Mouse (Mus musculus) brain, embryonic 14.5 days (tissue): ENCODE measurements around the gene Sstr4.
A peak's percentile ranks its signal among the peaks of the same experiment; 100 is the strongest.

Source experiments
- CTCF ChIP-seq: fragments of 200-500 bp; IDR thresholded peaks from 2 replicates; pipeline ENCODE4 v1.5.1; 2012; ENCODE audit warnings: inconsistent platforms, mild to moderate bottlenecking, moderate library complexity, borderline replicate concordance; ENCODE audit not compliant: insufficient read depth, insufficient read length; ENCODE audit errors: extremely low read depth
- POLR2A ChIP-seq: fragments of 200-500 bp; IDR thresholded peaks from 2 replicates; pipeline ENCODE4 v1.6.1; 2012; ENCODE audit warnings: mild to moderate bottlenecking, inconsistent platforms, borderline replicate concordance; ENCODE audit not compliant: poor library complexity, insufficient read depth, insufficient read length, severe bottlenecking; ENCODE audit errors: extremely low read depth

DNA sequence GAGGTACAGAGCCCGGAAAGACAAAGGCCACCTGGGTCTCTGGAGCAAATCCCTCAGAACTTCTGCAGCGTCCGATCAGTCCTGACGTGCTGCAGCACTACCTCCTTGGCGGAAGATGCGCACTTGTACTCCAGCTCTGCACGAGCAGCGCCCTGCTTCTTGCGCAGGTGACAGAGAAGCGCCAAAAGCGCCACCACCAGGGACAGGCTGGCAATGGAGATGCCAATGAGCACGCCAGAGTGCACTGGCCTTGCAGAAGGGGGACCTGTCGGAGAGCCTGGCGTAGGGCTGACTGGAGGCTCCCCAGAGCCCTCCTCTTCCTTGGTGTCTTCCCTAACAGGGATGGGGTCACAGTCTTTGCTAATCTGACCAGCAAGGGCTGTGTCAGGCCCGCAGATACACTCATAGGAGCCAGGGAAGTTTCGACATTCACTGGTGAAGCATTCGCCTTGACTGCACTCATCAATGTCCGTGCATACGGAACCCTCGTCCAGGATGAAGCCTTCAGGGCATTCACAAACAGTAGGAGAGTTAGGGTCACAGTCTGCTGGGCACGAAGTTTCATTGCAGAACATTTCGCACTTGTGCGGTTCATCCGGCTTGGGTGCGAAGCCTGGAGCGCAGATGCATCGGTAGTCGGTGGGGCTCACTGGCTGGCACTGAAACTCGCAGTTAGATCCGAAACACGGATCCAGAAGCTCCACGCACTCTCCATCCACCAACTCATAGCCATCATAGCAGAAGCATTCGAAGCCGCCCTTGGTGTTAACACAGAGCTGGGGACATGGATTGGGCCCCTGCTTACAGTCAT is 11.2 kb downstream of the Sstr4 start:
- no peak for TF ChIP-seq POLR2A
- TF ChIP-seq CTCF: peak; percentile 24; the same call in 1 of the 2 replicates
